Comparison of ENCODE assay signal across 12 mouse cellular contexts in the genomic region with DNA sequence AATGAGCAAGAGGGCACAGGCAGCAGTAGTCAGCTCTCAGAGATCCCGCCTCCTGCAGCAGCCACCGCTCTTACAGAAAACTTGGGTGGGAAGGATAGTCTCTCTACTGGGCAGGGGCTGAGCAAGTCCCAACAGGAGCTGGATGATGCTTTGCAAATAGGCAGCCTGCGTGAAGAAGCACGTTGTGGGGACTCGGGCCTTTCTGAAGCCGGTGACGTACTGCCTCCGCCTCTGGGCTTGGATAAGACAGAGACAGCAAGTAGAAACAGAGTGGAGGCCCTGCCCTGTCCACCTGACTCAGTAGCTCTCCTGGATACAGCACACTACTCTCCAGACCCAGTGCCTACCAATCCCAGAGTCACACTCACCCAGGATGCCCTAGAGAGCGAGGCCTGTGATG.
"Had no signal": no experiment of that assay in that cellular context is flagged by ENCODE, and none has a peak within 500 bp of the region (broad histone marks: within the 10 kb centered on the region; RNA-seq: fewer than 3 reads in every experiment).

No protein-coding gene starts in this region.

- H3K4me3 ChIP-seq: layer of hippocampus, adult 2 months; liver, embryonic 13.5 days; lung, embryonic 15.5 days; neural tube, embryonic 12.5 days had no signal

- H3K4me2 ChIP-seq: liver, embryonic 13.5 days; lung, embryonic 15.5 days; neural tube, embryonic 12.5 days had no signal

- H3K9me3 ChIP-seq: liver, embryonic 13.5 days; lung, embryonic 15.5 days; neural tube, embryonic 12.5 days had no signal

- H3K9ac ChIP-seq: liver, embryonic 13.5 days; liver, postnatal 0 days; lung, embryonic 15.5 days; neural tube, embryonic 12.5 days had no signal

- ATAC-seq: liver, postnatal 0 days had no signal

- H3K36me3 ChIP-seq: liver, embryonic 13.5 days; lung, embryonic 15.5 days; neural tube, embryonic 12.5 days had no signal

- H3K27ac ChIP-seq: layer of hippocampus, adult 2 months; liver, embryonic 13.5 days; lung, embryonic 15.5 days; neural tube, embryonic 12.5 days had no signal

- DNase-seq: kidney, adult 18-20 months; kidney, postnatal 10 days; kidney, postnatal 4 days; left cerebral cortex, postnatal 4 days; liver; liver, embryonic 13.5 days; liver, postnatal 0 days; midbrain, embryonic 14.5 days; thymus, postnatal 36 days had no signal

- H3K27me3 ChIP-seq: lung, embryonic 15.5 days; neural tube, embryonic 12.5 days had no signal

- H3K4me1 ChIP-seq: liver, embryonic 13.5 days; neural tube, embryonic 12.5 days had no signal
